Mouse (Mus musculus) forebrain, embryonic 13.5 days (tissue): ENCODE data around the gene Gm8246. TPM values are rescaled to one million over a fixed set of nuclear protein-coding genes. Genes with fewer than 3 reads are reported as not detected.
"Not testable (repeated sequence)": the region's sequence is repeated elsewhere in the genome, so short reads cannot be mapped to it uniquely, and the experiment has no call there.

Experiments used
- ATAC-seq: fragments of 200-750 bp; cut with Nextera tagmentation; 2 replicates; pipeline ENCODE4 v1.8.0; 2017
- H3K27ac ChIP-seq: fragments of 300-500 bp; sonication (generic); 2 replicates; pipeline ENCODE4 v1.5.1; 2015; ENCODE audit warnings: inconsistent platforms, mild to moderate bottlenecking, moderate library complexity
- H3K27me3 ChIP-seq: fragments of 300-500 bp; sonication (generic); 2 replicates; pipeline ENCODE4 v1.6.1; 2015; ENCODE audit warnings: mild to moderate bottlenecking, inconsistent platforms
- H3K36me3 ChIP-seq: fragments of 300-500 bp; sonication (generic); 2 replicates; pipeline ENCODE4 v1.6.1; 2015; ENCODE audit warnings: mild to moderate bottlenecking, inconsistent platforms; ENCODE audit not compliant: poor library complexity, severe bottlenecking
- H3K4me1 ChIP-seq: fragments of 300-500 bp; sonication (generic); 2 replicates; pipeline ENCODE4 v1.6.1; 2015; ENCODE audit warnings: inconsistent platforms
- H3K4me2 ChIP-seq: fragments of 300-500 bp; sonication (generic); 2 replicates; pipeline ENCODE4 v1.6.1; 2015; ENCODE audit warnings: inconsistent platforms, mild to moderate bottlenecking, moderate library complexity
- H3K4me3 ChIP-seq: fragments of 300-500 bp; sonication (generic); 2 replicates; pipeline ENCODE4 v1.5.1; 2015; ENCODE audit warnings: mild to moderate bottlenecking, inconsistent platforms
- H3K9ac ChIP-seq: fragments of 300-500 bp; sonication (generic); 2 replicates; pipeline ENCODE4 v1.6.1; 2015; ENCODE audit warnings: mild to moderate bottlenecking, inconsistent platforms
- H3K9me3 ChIP-seq: fragments of 300-500 bp; sonication (generic); replicated peaks from 2 replicates; pipeline ENCODE4 v1.6.1; 2016; ENCODE audit warnings: inconsistent platforms
- WGBS: fragments of 180-500 bp; shearing (Covaris S2); methylation state at CpG from one replicate; pipeline ENCODE4 v1.1.7; 2015; 5-methylcytosine and 5-hydroxymethylcytosine counted together
- polyA plus RNA-seq: library from polyadenylated mRNA; unstranded; fragments of >200 nt; fragmentation: Nextera tagmentation; extraction: Ambion mirVana; gene quantifications from 2 replicates; pipeline ENCODE4 v1.2.1, GENCODE M21; 2015

Gm8246 gene
- polyA plus RNA-seq: not detected in 2 replicates

- ATAC-seq, H3K36me3 ChIP-seq, H3K27ac ChIP-seq, H3K9me3 ChIP-seq, H3K4me1 ChIP-seq, H3K9ac ChIP-seq, H3K27me3 ChIP-seq, H3K4me2 ChIP-seq, H3K4me3 ChIP-seq: not testable (repeated sequence)
- WGBS: no CpG with 5 or more reads among the region's 3 CpGs
These were observed at the start of gene Gm8246 for GRCm38 (mm10) chr14:5477730-5478129. Gene Gm8246, minus strand, starts transcription at chr14:5477830.

GRCm38 (mm10) chr14:5501374-5501773, 23.7 kb upstream of the Gm8246 start, which contains the start of gene Gm3488:
Gene Gm3488, plus strand, starts transcription at chr14:5501674.
- not testable (repeated sequence) for ATAC-seq, H3K9ac ChIP-seq, H3K9me3 ChIP-seq, H3K4me3 ChIP-seq, H3K4me1 ChIP-seq, H3K27me3 ChIP-seq, H3K27ac ChIP-seq, H3K36me3 ChIP-seq, H3K4me2 ChIP-seq
- WGBS: no CpG with 5 or more reads among the region's 35 CpGs

- not testable (repeated sequence) for ATAC-seq
- WGBS: 92% methylated on average over 4 of the region's 5 CpGs
These were observed 6.3 kb upstream of the Gm8246 start, which contains the start of gene Gm3187 for GRCm38 (mm10) chr14:5483907-5484306. Gene Gm3187, plus strand, starts transcription at chr14:5484207.

GRCm38 (mm10) chr14:5460469-5460868, 17.2 kb downstream of the Gm8246 start:
- not testable (repeated sequence) for H3K4me1 ChIP-seq, H3K4me3 ChIP-seq, H3K36me3 ChIP-seq, H3K9me3 ChIP-seq, H3K9ac ChIP-seq, H3K27me3 ChIP-seq, H3K4me2 ChIP-seq, H3K27ac ChIP-seq
- ATAC-seq: peak; percentile 41; the same call in 1 of the 2 replicates
- no CpG with 5 or more reads among the region's 19 CpGs for WGBS

More at GRCm38 (mm10) chr14:5483907-5484306, 6.3 kb upstream of the Gm8246 start, which contains the start of gene Gm3187:
- not testable (repeated sequence) for H3K9me3 ChIP-seq, H3K27ac ChIP-seq, H3K27me3 ChIP-seq, H3K4me1 ChIP-seq, H3K36me3 ChIP-seq, H3K4me3 ChIP-seq, H3K9ac ChIP-seq, H3K4me2 ChIP-seq

- H3K9ac ChIP-seq: not testable (repeated sequence)
These were observed 22.3 kb downstream of the Gm8246 start, which contains the start of gene Gm3194 for GRCm38 (mm10) chr14:5455367-5455766. Gene Gm3194, minus strand, starts transcription at chr14:5455467.

More at GRCm38 (mm10) chr14:5455367-5455766, 22.3 kb downstream of the Gm8246 start, which contains the start of gene Gm3194:
- not testable (repeated sequence) for H3K36me3 ChIP-seq, ATAC-seq, H3K4me1 ChIP-seq, H3K4me2 ChIP-seq, H3K27me3 ChIP-seq, H3K27ac ChIP-seq, H3K9me3 ChIP-seq, H3K4me3 ChIP-seq
- no CpG with 5 or more reads among the region's 3 CpGs for WGBS

Other genes with a start within 250 kb of the Gm8246 start
- not detected in 2 replicates for gene Gm3526, start 217.2 kb downstream of the Gm8246 start, polyA plus RNA-seq
- gene Gm3542, start 142.9 kb downstream of the Gm8246 start, polyA plus RNA-seq: not detected in 2 replicates
- gene Gm3500, start 88.8 kb downstream of the Gm8246 start, polyA plus RNA-seq: 0.24 TPM in 1 of 2 replicates, not detected in the other
- gene Gm3194, start 22.4 kb downstream of the Gm8246 start, polyA plus RNA-seq: 1.7 and 1.9 TPM in 2 replicates
- gene Gm3187, start 6.4 kb upstream of the Gm8246 start, polyA plus RNA-seq: not detected in 2 replicates
- gene Gm3488, start 23.8 kb upstream of the Gm8246 start, polyA plus RNA-seq: 6.1 and 8.7 TPM in 2 replicates
- not detected in 2 replicates for gene Gm3532, start 60.7 kb upstream of the Gm8246 start, polyA plus RNA-seq
- gene Gm8265, start 155.2 kb upstream of the Gm8246 start, polyA plus RNA-seq: not detected in 2 replicates
- not detected in 2 replicates for gene Gm9603, start 209.6 kb upstream of the Gm8246 start, polyA plus RNA-seq